Mouse (Mus musculus): ENCODE measurements around the gene B4galnt2. TPM values are rescaled to one million over a fixed set of nuclear protein-coding genes. Genes with fewer than 3 reads are reported as not detected.

Gene B4galnt2
- total RNA-seq, 4 experiments from 2014 or later: not detected

DNA sequence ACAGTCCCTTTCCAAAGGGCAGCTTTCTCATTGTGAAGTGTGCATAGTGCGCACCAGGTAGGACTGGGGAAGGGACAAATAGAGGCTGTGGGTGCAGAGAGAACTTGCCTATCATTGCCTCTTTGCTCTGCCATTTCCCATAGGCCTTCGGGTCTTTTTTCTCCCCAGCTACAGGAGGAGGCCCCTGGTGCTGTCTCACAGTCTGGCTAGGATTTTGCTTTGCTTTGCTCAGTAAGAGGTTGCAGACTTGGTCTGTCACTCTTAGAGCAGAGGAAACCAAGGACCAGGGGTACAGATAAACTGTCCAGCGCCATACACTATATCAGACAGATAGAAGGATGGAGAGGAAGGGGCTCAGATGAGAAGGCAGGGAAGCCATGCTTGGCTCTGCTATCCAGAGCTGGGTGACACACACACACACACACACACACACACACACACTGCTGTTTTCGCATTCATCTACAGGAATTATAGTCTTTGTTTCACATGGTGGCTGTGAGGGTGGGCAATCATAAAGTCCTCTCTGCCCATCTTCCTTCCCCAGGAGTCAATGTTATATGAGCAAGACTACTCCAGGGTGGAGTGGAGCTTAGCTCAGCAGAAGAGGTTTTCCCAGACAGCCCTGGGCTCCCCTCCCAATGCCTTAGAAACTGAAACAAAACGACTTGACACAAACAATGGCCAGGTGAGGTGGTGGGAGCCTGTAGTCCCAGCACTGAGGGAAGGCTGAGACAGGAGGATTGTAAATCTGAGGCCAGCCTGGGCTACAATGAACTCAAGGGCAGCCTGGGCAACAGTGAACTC, 73.8 kb downstream of the B4galnt2 start:
- no peak for DNase-seq (ENCODE audit: low spot score in 2 of 2)

DNA sequence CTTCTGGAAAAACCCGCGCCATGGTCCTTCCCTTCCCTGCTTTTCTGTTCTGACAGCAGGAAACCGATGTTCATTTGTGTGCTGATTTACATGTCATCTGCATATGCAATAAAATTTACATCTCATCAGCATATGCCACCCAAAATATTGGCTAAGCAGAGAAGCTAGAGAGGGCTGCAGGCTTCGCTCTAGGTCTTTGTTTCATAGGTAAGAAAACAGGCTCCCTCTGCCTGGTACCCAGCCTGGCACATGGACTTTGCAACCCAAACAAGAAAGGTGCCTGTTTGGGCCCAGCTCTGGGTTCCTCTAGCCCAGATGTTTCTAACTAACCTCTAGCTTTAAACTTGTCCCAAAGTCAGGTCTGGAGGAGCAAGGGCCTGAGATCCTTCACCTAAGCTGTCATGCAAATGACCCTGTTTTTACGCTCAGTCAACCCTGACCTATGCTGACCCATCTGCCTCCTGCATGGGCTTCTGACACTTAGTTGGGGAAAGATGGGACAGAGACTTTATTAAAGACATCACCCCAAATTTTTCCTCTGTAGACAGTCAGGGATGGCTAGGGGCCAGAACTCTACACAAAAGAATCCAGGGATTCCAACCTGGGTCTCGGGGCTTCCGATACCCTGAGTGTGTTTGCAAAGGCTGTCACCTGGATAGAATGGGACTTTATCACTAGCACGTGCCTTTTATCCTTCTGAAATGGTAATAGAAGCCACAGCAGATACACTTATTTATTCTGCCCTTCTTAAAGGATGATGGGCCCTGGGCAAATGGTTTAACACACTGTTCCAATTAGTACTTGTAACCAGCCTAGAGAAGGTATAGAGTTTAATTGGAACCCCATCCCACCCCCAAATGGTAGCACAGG, 75.5 kb downstream of the B4galnt2 start:
- DNase-seq (ENCODE audit: low spot score in 2 of 2): no peak

DNA sequence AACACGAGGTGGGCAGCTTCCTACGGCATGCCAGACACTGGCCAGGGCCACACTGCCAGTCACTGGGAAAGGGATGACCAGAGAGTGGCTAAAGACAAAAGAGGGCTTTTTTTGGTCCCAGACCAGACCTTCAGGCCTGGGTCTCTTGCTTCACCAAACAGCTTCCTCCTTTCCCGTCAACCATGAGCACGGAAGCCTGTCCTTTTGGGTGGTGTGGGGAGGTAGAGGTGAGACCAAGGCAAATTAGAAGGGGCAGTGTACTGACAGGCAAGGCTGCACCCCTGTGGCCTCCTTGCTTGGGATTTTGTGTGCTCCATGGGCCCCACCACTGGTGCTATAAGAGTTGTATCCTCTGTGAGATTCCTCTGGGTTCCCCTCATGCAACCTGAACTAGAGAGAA, 76.1 kb downstream of the B4galnt2 start:
- no peak for DNase-seq (ENCODE audit: low spot score in 2 of 2)

DNA sequence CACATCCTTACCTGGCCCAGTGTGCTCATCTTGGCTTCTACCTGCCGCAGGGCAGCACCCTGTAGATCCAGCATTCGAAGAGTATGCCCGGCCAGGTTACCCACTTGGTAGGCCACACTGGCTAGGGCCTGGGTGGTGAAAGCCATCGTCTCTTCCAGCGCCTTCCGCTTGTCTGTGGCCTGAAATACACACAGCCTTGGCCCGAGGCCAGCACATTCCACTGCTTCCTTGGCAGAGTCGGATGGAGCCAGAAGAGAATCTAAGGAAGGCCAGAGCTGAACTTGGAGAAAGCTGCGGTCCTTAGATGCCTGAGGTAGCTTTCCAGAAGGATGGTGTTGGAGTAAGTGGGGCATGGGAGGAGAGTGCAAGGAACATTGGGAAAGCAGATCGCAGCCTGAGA, 77.6 kb downstream of the B4galnt2 start, which contains the start of gene Gngt2:
Gene Gngt2 (plus strand): TSS at position 158 of the 400 bp plus-strand sequence.
- DNase-seq (ENCODE audit: low spot score in 2 of 2): no peak

DNA sequence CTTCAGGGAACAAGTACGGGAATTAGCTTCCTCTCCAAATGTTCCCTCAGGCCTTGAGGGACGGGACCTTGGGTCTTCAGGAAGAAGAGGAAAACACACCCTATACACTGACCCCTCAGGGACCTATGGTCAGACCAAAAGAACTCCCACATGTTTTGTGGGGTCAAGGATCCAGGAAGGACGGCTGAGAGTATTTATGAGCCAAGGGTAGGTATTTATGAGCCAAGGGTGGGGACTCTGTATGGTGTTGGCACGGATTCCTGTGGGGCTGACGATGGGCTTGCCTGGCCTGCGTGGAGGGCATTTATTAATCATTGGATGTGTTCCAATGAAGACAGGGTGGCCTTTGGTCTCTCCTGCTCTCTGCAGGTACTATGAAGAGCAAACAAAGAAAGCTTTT, 78.3 kb downstream of the B4galnt2 start:
- DNase-seq (ENCODE audit: low spot score in 2 of 2): no peak

DNA sequence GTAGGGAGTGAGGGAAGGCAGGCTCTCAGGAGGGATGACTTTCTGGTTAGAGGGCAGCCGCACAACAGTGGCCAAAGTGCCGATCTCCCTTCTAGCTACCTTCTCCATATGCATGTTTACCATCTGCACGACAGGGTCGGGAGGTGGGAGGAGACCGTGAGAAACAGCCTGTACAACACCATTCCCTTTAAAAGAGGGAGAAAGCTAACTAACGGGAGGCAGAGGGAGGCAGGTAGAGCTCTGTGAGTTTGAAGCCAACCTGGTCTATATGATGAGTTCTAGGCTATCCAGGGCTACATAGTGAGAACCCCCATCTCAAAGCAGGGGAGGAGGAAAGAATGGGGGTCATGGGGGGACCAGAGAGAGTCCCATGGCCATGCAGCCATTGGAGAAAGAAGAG, 78.9 kb downstream of the B4galnt2 start:
- DNase-seq (ENCODE audit: low spot score in 2 of 2): no peak

DNA sequence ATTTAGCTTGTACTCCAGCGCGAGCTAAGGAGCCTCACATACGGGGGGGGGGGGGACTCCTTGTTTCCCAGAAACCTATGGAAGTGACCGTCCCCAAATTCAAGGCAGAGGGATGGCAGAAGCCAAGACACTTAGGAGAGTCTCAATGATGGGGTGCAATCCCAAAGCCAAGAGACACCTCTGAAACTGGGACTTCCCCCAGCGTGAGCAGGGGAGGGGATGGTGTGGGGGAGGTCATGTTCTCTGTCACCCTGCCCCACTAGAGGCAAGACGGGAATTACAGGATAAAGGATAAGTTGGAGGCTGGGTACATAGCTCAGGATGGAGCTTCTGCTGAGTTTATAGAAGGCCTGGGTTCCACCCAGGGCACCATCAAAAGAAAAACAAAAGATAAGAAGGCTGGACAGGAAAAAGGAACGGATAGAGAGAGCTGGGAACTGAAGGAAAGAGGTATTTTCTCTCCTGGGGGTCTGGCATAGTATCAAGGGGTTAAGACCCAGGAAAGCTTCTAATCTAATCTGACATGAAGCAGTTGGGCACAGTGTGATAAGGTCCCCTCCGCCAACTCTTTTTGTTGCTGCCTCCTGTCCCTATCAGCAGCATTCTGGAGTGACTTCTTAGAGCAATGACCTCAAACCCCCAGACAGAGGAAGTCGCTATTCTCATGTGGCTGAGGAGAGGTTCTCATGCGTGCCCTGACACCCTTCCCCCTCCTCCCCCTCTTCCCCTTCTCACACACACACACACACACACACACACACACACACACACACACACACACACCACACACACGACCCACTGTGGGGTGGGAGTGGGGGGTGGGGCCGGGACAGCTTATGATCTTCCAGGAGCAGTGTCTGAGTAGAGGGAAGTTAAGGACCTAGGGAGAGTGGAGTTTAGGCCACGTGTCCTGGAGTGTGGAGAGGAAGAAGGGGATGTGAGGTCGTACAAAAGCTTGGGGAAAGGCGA, 79.7 kb downstream of the B4galnt2 start:
- DNase-seq (ENCODE audit: low spot score in 2 of 2): no peak

DNA sequence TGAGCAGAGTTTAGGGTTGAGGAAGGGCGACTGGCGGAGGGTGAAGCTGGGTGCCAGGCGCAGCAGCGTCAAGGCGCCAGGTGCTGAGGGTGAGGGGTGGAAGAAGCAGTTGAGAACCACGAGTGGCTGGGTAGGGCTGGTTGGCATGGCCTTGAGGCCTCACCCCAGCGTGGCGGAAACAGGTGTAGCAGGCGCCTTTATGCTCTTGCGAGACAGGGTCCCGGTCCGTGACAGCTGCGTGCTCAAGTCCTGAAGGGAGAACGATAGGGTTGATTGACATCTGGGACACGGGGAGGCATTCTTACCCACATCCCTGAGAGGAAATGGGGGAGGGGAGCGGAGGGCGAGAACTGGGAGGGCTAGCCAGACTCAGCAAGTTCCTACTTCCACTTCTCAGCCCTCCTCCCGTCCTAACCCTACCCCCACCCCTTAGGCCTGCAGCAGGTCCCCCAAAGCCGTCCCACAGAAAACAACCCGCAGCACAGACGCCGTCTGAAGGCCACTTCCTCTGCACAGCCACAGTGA, 80.5 kb downstream of the B4galnt2 start:
- peak in 1 of 2 experiments; percentile 45 for DNase-seq (ENCODE audit: low spot score in 2 of 2)

DNA sequence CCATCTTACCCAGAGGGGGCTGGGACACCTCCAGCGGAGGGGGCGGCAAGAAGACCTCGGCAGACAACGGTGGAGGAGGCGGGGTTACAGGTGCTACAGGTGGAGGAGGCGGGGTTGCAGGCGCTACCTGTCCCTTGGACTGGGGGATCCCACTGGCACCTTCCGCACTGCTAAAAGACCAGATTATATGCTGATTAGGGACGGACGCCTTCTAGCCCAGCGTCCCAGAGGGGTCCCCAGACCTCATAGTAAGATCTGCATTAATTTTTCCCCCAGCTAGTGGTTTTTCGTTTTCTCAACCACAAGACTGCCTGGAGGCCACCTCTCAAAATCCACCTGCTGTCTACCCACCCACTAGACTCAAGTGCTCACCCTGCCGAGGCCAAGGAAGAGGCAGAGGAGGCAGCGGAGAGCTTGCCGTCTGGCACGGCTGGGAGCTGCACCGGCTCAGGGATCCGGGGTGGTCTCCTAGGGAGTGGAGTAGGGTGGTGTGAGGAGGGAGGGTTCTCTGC, 81.0 kb downstream of the B4galnt2 start:
- DNase-seq (ENCODE audit: low spot score in 2 of 2): no peak

DNA sequence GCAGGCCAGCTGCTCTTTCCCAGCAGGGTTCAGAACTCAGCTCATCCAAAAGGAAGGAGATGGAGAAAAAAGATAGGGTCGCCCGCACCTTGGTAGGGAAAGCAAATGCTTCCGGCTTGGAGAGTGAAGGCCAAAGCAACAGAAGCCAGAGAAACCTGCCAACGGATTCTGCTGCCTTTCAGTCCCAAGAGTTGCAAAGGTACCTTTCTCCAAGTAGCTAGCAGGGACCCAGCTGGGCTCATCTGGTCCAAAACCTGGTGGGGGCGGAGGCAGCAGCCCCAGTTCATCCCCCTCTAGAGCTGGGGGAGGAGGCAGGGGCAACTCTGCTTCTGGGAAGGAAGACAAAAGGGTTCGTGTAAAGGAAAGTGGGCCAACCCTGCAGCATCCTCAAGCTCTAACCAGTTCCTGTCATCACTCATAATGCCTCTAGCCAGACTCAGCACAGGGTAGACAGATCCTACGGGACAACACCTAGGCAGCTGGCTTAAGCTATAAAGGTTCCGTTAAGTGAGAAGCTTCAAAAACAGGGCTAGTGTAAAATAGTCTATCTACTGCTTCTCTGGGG, 81.6 kb downstream of the B4galnt2 start:
- no peak for DNase-seq (ENCODE audit: low spot score in 2 of 2)

DNA sequence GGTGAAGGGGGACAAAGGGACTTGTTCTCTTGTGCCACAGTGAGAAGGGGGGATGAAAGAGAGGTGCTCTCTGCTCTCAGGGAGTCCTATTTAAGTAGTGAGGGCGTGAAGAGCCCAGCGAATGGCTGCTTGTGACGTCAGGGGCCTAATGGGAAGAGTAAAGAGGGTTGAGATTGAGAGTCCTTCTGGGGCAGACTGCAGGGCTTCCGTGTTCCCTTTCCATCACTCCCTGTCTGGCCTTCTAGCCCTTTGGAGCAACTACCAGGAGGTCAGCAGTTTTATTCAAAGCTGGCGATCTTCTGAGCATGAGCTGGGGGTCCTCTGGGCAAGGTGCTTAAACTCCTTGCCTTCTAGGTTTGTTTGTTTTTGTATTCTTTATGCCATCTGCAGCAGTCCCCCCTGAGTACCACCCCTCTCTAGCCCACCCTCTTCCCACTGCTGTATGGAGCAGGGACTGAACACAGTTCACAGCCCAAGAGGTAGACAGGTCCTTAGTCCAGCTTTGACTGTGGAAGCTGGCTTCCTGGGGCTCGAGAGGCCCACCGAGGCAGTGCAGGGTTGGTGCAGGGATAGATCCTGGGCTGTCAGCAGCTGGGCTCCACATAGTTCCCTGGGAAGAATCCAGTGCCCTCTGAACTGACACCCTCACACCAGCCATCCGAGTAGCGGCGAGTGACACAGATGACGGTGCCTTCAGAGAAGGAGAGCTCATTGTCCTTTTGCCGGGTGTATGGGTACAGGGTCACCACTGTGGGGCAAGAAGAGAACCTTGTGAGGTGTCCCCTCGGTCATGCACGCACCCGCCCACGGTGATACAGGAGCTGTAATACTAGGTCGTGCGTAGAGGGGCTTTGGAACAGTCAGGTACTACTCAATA, 82.3 kb downstream of the B4galnt2 start:
- DNase-seq (ENCODE audit: low spot score in 2 of 2): no peak

DNA sequence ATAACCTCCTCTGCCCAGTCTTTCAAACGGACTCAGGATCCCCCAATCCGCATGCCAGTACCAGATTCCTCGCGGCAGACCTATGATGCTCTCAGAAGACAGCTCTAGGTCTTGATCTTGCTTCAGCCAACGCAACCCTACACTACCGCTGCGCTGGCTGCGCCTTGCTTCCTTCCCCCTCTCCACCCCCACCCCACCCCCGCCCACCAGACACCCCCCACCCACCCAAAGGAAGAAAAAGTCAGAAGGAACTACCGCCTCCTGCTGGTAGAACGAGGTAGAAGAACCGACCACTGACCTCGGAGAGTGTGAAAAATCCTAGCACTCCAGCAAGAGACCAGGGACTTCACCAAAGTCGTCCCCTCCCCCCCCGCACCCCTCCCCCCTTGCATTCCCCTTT, 83.0 kb downstream of the B4galnt2 start:
- no peak for DNase-seq (ENCODE audit: low spot score in 2 of 2)

DNA sequence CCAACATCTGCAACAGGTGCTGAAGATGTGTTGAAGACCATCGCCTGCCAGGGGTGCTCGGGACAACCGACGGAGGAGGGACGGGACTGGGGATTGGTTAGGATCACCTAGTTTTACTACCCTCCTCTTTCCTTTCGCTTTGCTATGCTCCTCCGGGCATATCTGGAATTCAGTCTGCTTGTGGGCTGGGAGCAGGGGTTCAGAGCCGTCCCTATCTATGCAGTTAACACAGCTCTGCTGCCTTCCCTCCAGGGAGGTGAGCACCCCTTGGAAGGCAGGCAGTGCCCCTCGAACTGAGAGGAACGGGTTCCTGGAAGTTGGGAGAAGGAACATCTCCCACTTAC, 83.4 kb downstream of the B4galnt2 start:
- DNase-seq (ENCODE audit: low spot score in 2 of 2): no peak

DNA sequence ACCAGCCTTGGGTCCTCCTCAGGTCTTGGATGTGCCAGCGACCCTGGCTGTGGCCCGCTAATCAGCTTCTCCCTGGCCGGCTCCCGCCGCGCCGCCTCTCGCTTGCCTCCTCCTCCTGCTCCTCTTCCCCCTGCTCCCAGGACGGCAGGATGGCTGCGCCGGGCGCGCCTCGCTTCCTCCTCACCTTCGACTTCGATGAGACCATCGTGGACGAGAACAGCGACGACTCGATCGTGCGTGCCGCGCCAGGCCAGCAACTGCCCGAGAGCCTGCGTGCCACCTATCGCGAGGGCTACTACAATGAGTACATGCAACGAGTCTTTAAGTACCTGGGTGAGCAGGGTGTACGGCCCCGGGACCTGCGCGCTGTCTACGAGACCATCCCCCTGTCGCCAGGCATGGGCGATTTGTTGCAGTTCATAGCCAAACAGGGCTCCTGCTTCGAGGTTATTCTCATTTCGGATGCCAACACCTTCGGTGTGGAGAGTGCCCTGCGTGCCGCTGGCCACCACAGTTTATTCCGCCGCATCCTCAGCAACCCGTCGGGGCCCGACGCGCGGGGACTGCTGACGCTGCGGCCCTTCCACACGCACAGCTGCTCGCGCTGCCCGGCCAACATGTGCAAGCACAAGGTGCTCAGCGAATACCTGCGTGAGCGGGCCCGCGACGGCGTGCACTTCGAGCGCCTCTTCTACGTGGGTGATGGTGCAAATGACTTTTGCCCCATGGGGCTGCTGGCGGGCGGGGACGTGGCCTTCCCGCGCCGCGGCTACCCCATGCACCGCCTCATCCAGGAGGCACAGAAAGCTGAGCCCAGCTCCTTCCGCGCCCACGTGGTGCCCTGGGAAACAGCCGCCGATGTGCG, 84.0 kb downstream of the B4galnt2 start:
- no peak for DNase-seq (ENCODE audit: low spot score in 2 of 2)

DNA sequence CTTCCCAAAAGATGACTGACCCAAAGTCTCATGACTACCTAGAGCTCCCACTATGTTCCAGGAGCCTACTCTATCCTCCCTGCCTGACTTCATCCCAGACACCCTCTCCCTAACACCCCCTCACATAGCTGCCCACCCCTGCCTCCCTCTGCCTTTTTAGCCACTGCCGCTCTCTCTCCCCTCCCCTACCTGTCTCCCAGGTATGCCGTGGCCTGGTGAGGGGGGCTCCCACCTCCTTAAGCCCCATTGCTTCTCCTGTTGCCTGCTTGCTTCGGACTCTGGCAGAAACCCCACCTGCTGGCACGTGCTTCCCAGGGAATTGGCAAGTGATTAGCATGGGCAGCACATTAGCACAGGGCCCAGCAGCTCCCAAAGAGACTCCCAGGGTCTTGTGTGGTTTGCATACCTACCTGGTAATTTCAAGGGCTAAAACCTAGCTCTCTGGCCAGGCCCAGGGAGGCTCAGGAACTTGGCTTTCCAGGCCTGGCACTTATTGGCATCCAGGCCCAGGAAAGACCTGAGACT, 85.1 kb downstream of the B4galnt2 start:
- DNase-seq (ENCODE audit: low spot score in 2 of 2): no peak

DNA sequence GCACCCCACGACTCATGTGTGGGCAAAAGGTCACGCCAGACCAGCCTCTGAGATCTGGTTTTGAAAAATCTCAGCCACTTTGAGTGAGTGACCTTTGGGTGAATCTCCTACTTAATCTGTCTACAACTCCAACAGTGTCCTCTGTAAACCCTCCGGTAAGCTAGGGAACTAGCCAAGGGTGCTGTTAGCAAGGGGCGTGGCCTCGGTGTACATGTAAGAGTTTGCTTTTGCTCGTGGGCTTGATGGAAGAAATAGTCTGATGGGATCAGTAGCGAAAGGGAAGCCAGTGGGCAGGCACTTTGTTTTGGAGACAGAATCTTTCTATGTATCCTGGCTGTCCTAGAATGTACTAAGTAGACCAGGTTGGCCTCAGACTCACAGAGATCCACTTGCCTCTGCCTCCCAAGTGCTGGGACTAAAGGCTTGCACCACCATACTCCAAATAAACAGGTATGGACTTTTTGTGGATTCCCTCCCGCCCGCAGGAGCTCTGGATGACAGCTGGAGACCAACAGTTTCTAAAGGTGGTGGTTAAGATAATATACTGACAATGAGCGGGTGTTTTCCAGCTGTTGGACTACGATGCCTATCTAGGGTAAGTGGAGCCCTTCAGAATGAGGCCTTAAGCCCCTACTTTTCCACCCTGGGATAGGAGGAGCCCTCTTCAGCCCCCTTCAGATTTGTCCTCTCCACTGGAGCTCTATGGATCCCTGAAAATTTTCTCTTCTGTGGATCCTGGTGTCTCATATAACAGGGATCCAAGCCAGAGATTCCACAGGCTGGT, 86.3 kb downstream of the B4galnt2 start:
- no peak for DNase-seq (ENCODE audit: low spot score in 2 of 2)

DNA sequence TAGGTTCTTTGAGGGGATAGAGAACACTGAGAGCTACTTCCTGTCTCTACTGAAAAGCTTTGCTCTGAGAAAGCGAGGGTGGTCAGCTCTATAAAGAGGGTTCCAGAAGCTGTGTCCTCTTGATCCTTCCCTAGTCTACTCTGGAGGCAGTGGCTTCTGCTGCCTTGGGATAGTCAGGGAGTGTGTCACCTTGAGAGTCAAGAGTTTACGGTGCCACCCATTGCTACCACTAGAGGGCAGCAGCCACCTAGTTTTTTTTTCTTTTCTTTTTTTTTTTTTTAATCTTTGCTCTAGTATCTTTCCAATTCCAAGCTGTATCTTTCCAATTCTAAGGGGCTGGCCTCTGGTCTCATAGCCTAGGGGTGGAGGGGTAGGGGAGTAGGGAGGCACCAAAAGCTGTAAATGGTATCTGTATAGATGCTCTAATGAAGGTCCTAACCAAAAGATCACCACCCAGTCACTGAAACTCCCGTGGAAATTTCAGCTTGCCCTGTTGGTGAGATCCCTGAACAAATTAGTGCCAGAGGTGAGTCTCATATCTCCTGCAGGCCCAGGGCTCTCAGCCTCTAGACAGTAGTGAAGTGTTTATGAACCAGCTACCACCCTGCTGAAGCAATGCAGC, 87.1 kb downstream of the B4galnt2 start:
- DNase-seq (ENCODE audit: low spot score in 2 of 2): peak in 1 of 2 experiments; percentile 67

Data from left cerebral cortex, adult 8-10 months (tissue).